Mouse (Mus musculus): ENCODE measurements at regions not wholly inside any gene's neighbourhood (a gene's known extent, or its start where the extent isn't known, plus 50 kb on each side); places are given as distances from the start of the nearest gene placed in this dataset.

GRCm38 (mm10) chr4:84805431-84805830 lies 78.7 kb upstream of the Cntln start:
- no peak for DNase-seq (ENCODE audit: inconsistent ontology term)

- no peak for DNase-seq (ENCODE audit: inconsistent ontology term)
These were observed 90.8 kb upstream of the Cntln start for GRCm38 (mm10) chr4:84793156-84793919.

- DNase-seq (ENCODE audit: inconsistent ontology term), result no peak
These were observed 97.5 kb upstream of the Cntln start for GRCm38 (mm10) chr4:84786583-84786982.

GRCm38 (mm10) chr4:84768161-84768560 lies 93.1 kb upstream of the Bnc2 start:
- no peak for DNase-seq (ENCODE audit: inconsistent ontology term)

GRCm38 (mm10) chr4:84766708-84767425 lies 91.8 kb upstream of the Bnc2 start:
- no peak for DNase-seq (ENCODE audit: inconsistent ontology term)

- DNase-seq (ENCODE audit: inconsistent ontology term), result no peak
These were observed 82.1 kb upstream of the Bnc2 start for GRCm38 (mm10) chr4:84757172-84757571.

GRCm38 (mm10) chr4:84752613-84753185 lies 77.6 kb upstream of the Bnc2 start:
- DNase-seq (ENCODE audit: inconsistent ontology term), result no peak

- peak; percentile 73 for DNase-seq (ENCODE audit: inconsistent ontology term)
These were observed 66.2 kb upstream of the Bnc2 start for GRCm38 (mm10) chr4:84741301-84741700.

- DNase-seq (ENCODE audit: inconsistent ontology term), result no peak
These were observed 65.7 kb upstream of the Bnc2 start for GRCm38 (mm10) chr4:84740816-84741215.
